Mouse (Mus musculus) cerebellum, postnatal 14 days (tissue): ENCODE results near the gene Srgap1.

Source experiments
- DNase-seq, 2 experiments: peaks; one replicate each; pipeline ENCODE4 v3.0.0; 2021; ENCODE audit warnings: mixed read lengths in 2 of 2

Gene Srgap1

GRCm38 (mm10) chr10:121755822-121756221 lies 291.3 kb downstream of the Srgap1 start:
- DNase-seq: no peak

- no peak for DNase-seq
These were observed 292.9 kb downstream of the Srgap1 start for GRCm38 (mm10) chr10:121754237-121754636.

- DNase-seq: no peak
These were observed 296.9 kb downstream of the Srgap1 start for GRCm38 (mm10) chr10:121750175-121750574.

GRCm38 (mm10) chr10:121742336-121742735 lies 304.8 kb downstream of the Srgap1 start:
- no peak for DNase-seq

GRCm38 (mm10) chr10:121739548-121740505 lies 307.3 kb downstream of the Srgap1 start, which contains the start of gene BC048403:
BC048403 (plus strand) TSS chr10:121739937.
- peak; percentile 92 to 94 for DNase-seq

GRCm38 (mm10) chr10:121737256-121737655 lies 309.9 kb downstream of the Srgap1 start:
- no peak for DNase-seq

- DNase-seq: no peak
These were observed 314.6 kb downstream of the Srgap1 start for GRCm38 (mm10) chr10:121732542-121732941.

- DNase-seq: no peak
These were observed 315.9 kb downstream of the Srgap1 start for GRCm38 (mm10) chr10:121731048-121731725.
